Mouse (Mus musculus) hindbrain, embryonic 14.5 days (tissue): ENCODE data around the gene Psmd12. TPM values are rescaled to one million over a fixed set of nuclear protein-coding genes. Genes with fewer than 3 reads are reported as not detected.

Source experiments
- ATAC-seq: fragments of 200-750 bp; cut with Nextera tagmentation; 2 replicates; pipeline ENCODE4 v1.8.0; 2017; ENCODE audit warnings: moderate number of reproducible peaks, mild to moderate bottlenecking, moderate TSS enrichment, moderate library complexity; ENCODE audit not compliant: low FRiP score
- DNase-seq: peaks from one replicate; pipeline ENCODE4 v3.0.0-alpha.2; 2015; ENCODE audit warnings: low spot score
- H3K27ac ChIP-seq: fragments of 300-500 bp; sonication (generic); 2 replicates; pipeline ENCODE4 v1.5.1; 2014; ENCODE audit warnings: mild to moderate bottlenecking, moderate library complexity
- H3K27me3 ChIP-seq: fragments of 300-500 bp; sonication (generic); 2 replicates; pipeline ENCODE4 v1.6.1; 2014; ENCODE audit warnings: mild to moderate bottlenecking, low read length, mixed read lengths; ENCODE audit not compliant: control insufficient read depth, insufficient read depth
- H3K36me3 ChIP-seq: fragments of 300-500 bp; sonication (generic); replicated peaks from 2 replicates; pipeline ENCODE4 v1.6.1; 2014; ENCODE audit not compliant: control insufficient read depth, insufficient read depth
- H3K4me1 ChIP-seq: fragments of 300-500 bp; sonication (generic); replicated peaks from 2 replicates; pipeline ENCODE4 v1.6.1; 2014; ENCODE audit warnings: antibody characterized with exemption, low read length, mixed read lengths; ENCODE audit not compliant: control insufficient read depth, insufficient read depth
- H3K4me2 ChIP-seq: fragments of 300-500 bp; sonication (generic); replicated peaks from 2 replicates; pipeline ENCODE4 v1.6.1; 2014; ENCODE audit warnings: mild to moderate bottlenecking, moderate library complexity
- H3K4me3 ChIP-seq: fragments of 300-500 bp; sonication (generic); replicated peaks from 2 replicates; pipeline ENCODE4 v1.5.1; 2014; ENCODE audit warnings: mild to moderate bottlenecking, low read length
- H3K9ac ChIP-seq: fragments of 300-500 bp; sonication (generic); 2 replicates; pipeline ENCODE4 v1.6.1; 2014
- H3K9me3 ChIP-seq: fragments of 300-500 bp; sonication (generic); 2 replicates; pipeline ENCODE4 v1.6.1; 2016; ENCODE audit warnings: low read length; ENCODE audit not compliant: control insufficient read depth
- WGBS: fragments of 180-500 bp; shearing (Covaris S2); extraction: QIAGEN DNeasy Blood & Tissue Kit; methylation state at CpG from one replicate; pipeline ENCODE4 v1.1.7; 2014; 5-methylcytosine and 5-hydroxymethylcytosine counted together
- polyA plus RNA-seq: library from polyadenylated mRNA; unstranded; fragments of >200 nt; fragmentation: Nextera tagmentation; extraction: Ambion mirVana; gene quantifications from 2 replicates; pipeline ENCODE4 v1.2.1, GENCODE M21; 2014

Gene Psmd12
- polyA plus RNA-seq, 1 experiment from 2014 or later, result 159 TPM

DNA sequence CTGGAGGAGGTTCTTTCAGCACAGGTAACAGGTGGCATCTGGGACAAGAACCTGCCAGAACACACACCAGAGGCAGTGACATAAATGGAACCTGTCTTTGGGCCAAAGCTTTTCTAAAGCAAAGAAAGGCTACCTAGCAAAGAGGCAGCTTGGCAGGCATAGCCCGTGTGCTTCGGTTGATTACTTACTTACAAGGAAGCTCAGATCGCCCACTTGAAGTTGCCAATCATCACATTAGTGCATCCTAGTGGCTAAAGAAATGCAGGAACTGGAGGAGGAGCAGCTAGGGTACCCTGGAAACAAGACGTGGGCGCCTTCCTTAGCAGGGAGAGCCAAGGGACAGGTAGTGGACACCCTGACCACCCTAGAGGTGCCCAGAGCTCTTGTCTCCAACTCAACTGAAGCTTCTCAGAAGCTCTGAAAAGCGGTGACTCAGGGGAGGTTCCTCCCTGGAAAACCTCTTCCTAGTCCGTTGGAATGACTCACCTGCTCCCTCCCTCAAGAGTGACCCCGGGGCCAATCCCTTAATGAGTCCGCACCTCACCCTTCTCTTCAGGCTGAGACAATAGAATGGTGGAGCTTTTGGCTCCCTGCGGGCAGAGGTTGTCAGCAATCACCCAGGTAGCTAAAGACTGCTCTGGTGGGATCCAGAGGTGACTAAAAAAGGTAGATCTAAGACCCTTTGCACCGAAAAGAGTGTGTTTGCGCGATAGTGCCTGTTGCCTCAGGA lies 66.6 kb downstream of the Psmd12 start:
- H3K27me3 ChIP-seq, result no peaks in the 10 kb centered on the region
- DNase-seq (no peak), ATAC-seq (no peak)
- H3K36me3 ChIP-seq, result peaks cover 14% of the 10 kb centered on the region; the same call in 1 of the 2 replicates
- peak overlapping the region; percentile 97 for H3K4me3 ChIP-seq
- no peak overlapping the region for H3K27ac ChIP-seq
- no peaks in the 10 kb centered on the region for H3K9me3 ChIP-seq
- peak overlapping the region; percentile 90 for H3K4me2 ChIP-seq
- 26% methylated on average over 13 of the region's 13 CpGs for WGBS
- H3K4me1 ChIP-seq, result peaks cover 6% of the 10 kb centered on the region
- no peak overlapping the region; the same call in 1 of the 2 replicates for H3K9ac ChIP-seq

- no peaks in the 10 kb centered on the region for H3K27me3 ChIP-seq
- H3K4me1 ChIP-seq, result peaks cover 6% of the 10 kb centered on the region
- peaks cover 17% of the 10 kb centered on the region; the same call in 1 of the 2 replicates for H3K36me3 ChIP-seq
- DNase-seq (peak; percentile 28), ATAC-seq (peak; percentile 31; the same call in 1 of the 2 replicates)
- peak overlapping the region; percentile 97 for H3K4me3 ChIP-seq
- H3K27ac ChIP-seq, result no peak overlapping the region
- no peaks in the 10 kb centered on the region for H3K9me3 ChIP-seq
- peak overlapping the region; percentile 90 for H3K4me2 ChIP-seq
- WGBS, result under 1% methylated on average over 30 of the region's 37 CpGs
- H3K9ac ChIP-seq, result peak overlapping the region; percentile 92
These were observed 67.5 kb downstream of the Psmd12 start for GRCm38 (mm10) chr11:107546667-107547301.

- peak within 1 kb of the TSS; percentile 97 for H3K4me3 ChIP-seq
- peaks cover 17% of the 10 kb centered on the region for H3K36me3 ChIP-seq
- H3K4me1 ChIP-seq, result peaks cover 6% of the 10 kb centered on the region
- H3K27me3 ChIP-seq, result no peaks in the 10 kb centered on the region
- peak within 1 kb of the TSS; percentile 82 for H3K27ac ChIP-seq
- DNase-seq (peak; percentile 75), ATAC-seq (peak; percentile 82)
- under 1% methylated on average over 62 of the region's 70 CpGs for WGBS
- H3K9ac ChIP-seq, result peak within 1 kb of the TSS; percentile 92
- H3K9me3 ChIP-seq, result no peaks in the 10 kb centered on the region
- H3K4me2 ChIP-seq, result peak within 1 kb of the TSS; percentile 90
These were observed 68.3 kb downstream of the Psmd12 start, which contains the start of gene Helz for GRCm38 (mm10) chr11:107547351-107548203. TSS of gene Helz (plus strand) at chr11:107547930.

DNA sequence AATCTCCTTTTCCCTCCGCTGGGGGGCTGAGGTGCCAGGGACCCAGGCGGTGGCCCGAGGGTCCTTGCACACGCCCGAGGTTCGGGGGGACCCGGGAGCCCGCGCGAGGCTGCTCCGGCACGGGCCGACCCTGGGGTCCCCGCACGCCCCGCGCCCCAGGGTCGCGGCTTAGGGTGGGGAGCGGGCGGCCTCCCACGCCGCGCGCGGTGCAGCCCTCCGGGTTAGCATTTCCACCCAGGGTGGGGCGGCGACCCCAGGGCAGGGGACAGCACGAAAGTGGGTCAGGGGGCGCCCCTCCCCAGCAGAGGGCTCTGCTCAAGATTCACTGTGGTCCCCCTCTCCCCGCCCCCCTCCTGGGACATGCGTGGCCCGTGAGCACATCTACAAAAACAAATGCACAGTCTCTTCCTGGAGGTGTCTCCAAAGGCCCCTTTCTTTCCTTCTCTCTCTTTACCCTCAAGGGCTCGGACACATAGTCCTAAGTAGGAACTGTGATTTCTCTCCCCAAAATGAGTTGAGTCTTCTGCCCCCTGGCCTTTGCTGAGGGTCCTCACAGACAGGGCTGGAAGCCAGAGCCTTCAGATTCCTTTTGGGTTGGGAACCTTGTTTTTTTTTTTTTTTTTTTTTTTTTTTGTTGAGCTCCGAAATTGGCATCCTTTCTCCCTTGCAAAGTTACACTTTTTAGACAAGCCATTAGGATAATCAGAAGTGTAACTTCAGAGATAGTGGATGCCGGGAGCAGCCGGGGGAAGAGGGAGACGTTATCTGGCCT lies 69.1 kb downstream of the Psmd12 start:
- H3K4me2 ChIP-seq, result peak overlapping the region; percentile 90
- H3K4me1 ChIP-seq, result peaks cover 6% of the 10 kb centered on the region
- DNase-seq, result peak; percentile 28
- peak; percentile 61 for ATAC-seq
- WGBS, result 10% methylated on average over 29 of the region's 39 CpGs
- H3K27ac ChIP-seq, result peak overlapping the region; percentile 82
- peaks cover 22% of the 10 kb centered on the region for H3K36me3 ChIP-seq
- peak overlapping the region; percentile 92 for H3K9ac ChIP-seq
- H3K9me3 ChIP-seq, result no peaks in the 10 kb centered on the region
- H3K27me3 ChIP-seq, result no peaks in the 10 kb centered on the region
- H3K4me3 ChIP-seq, result peak overlapping the region; percentile 97

Other genes starting within 250 kb of the Psmd12 start
- 43.3 and 45.7 TPM in 2 replicates for gene Pitpnc1, start 8.8 kb upstream of the Psmd12 start, polyA plus RNA-seq
- 18.4 and 18.9 TPM in 2 replicates for gene Helz, start 68.4 kb downstream of the Psmd12 start, polyA plus RNA-seq
- gene Cacng1, start 237.0 kb downstream of the Psmd12 start, polyA plus RNA-seq, result 0.17 and 0.52 TPM in 2 replicates